Mouse (Mus musculus) kidney, adult 2 months (tissue): ENCODE measurements at regions not wholly inside any gene's neighbourhood (a gene's known extent, or its start where the extent isn't known, plus 50 kb on each side); places are given as distances from the start of the nearest gene placed in this dataset.

Experiments used
- CTCF ChIP-seq: fragments of 200-500 bp; conservative IDR thresholded peaks from 2 replicates; pipeline ENCODE4 v1.5.1; 2011; ENCODE audit warnings: low read depth, mild to moderate bottlenecking, control low read depth, low read length, moderate library complexity, mixed read lengths; ENCODE audit not compliant: insufficient read depth, insufficient read length
- POLR2A ChIP-seq: fragments of 200-500 bp; IDR thresholded peaks from one replicate; pipeline ENCODE4 v1.6.1; 2011; ENCODE audit warnings: low read depth, low read length, control low read depth

GRCm38 (mm10) chr3:37838896-37839295 is 114.6 kb upstream of the Gm5148 start:
- no peak for TF ChIP-seq CTCF
- TF ChIP-seq POLR2A = no peak
